Comparison of ENCODE assay signal across 8 mouse cellular contexts in genomic region chr9:63138481-63138967, GRCm38 (mm10). TPM values are rescaled to one million over a fixed set of nuclear protein-coding genes. Genes with fewer than 3 reads are reported as not detected.
A peak's percentile ranks its signal among the peaks of the same experiment; 100 is the strongest.
DNase-seq lines count a peak whose midpoint lies in the region; ATAC-seq and TF ChIP-seq lines count a peak whose summit lies in the region.

No protein-coding gene starts in this region.

- WGBS in lung, embryonic 15.5 days, result under 1% methylated on average over 31 of the region's 31 CpGs
- WGBS in forebrain, embryonic 10.5 days, result under 1% methylated on average over 31 of the region's 31 CpGs
- whole genome bisulfite sequencing in intestine, postnatal 0 days, result under 1% methylated on average over 31 of the region's 31 CpGs
- under 1% methylated on average over 31 of the region's 31 CpGs for WGBS in neural tube, embryonic 14.5 days

- TF ChIP-seq CTCF in intestine, postnatal 0 days (IDR thresholded peaks at IDR 0.05; ENCODE audit: low read depth), result no peak

- no peak for DNase-seq in lung, postnatal 25 days (ENCODE audit: low spot score)
- peak; percentile 64 for DNase-seq in forebrain, embryonic 10.5 days (ENCODE audit: extremely low spot score, low spot score)
- no peak for DNase-seq in spleen, adult 12 weeks (ENCODE audit: low spot score)
- DNase-seq in layer of hippocampus, adult 8-10 months (ENCODE audit: low spot score in 2 of 2), result no peak
- no peak for DNase-seq in adrenal gland, postnatal 14 days

- peak overlapping the region; percentile 19 for H3K4me3 ChIP-seq in lung, embryonic 15.5 days
- H3K4me3 ChIP-seq in forebrain, embryonic 10.5 days, result peak overlapping the region; percentile 35
- H3K4me3 ChIP-seq in intestine, postnatal 0 days (ENCODE audit: low read depth, low read length), result peak overlapping the region; percentile 27
- H3K4me3 ChIP-seq in neural tube, embryonic 14.5 days (ENCODE audit: low read depth, low read length), result peak overlapping the region; percentile 19

- H3K27me3 ChIP-seq in lung, embryonic 15.5 days, result peaks cover 97% of the 10 kb centered on the region
- peaks cover 100% of the 10 kb centered on the region for H3K27me3 ChIP-seq in forebrain, embryonic 10.5 days (ENCODE audit: poor library complexity, severe bottlenecking)
- peaks cover 96% of the 10 kb centered on the region for H3K27me3 ChIP-seq in intestine, postnatal 0 days (replicated peaks; ENCODE audit: control insufficient read depth, insufficient read depth, low read length)
- H3K27me3 ChIP-seq in neural tube, embryonic 14.5 days (ENCODE audit: control insufficient read depth, insufficient read depth, low read length), result peaks cover 34% of the 10 kb centered on the region

- peak overlapping the region; percentile 40 for H3K4me2 ChIP-seq in lung, embryonic 15.5 days
- H3K4me2 ChIP-seq in intestine, postnatal 0 days (replicated peaks; ENCODE audit: low read depth), result peak overlapping the region; percentile 27
- peak overlapping the region; percentile 67 for H3K4me2 ChIP-seq in neural tube, embryonic 14.5 days (ENCODE audit: low read depth, low read length)

- H3K4me1 ChIP-seq in lung, embryonic 15.5 days, result peaks cover 40% of the 10 kb centered on the region
- H3K4me1 ChIP-seq in forebrain, embryonic 10.5 days, result peaks cover 79% of the 10 kb centered on the region
- H3K4me1 ChIP-seq in intestine, postnatal 0 days (replicated peaks; ENCODE audit: control insufficient read depth, insufficient read depth, low read length), result no peaks in the 10 kb centered on the region; the same call in 1 of the 2 replicates
- peaks cover 24% of the 10 kb centered on the region for H3K4me1 ChIP-seq in neural tube, embryonic 14.5 days (ENCODE audit: control insufficient read depth, insufficient read depth, low read length)

- H3K9ac ChIP-seq in lung, embryonic 15.5 days, result no peak overlapping the region
- no peak overlapping the region for H3K9ac ChIP-seq in intestine, postnatal 0 days (ENCODE audit: low read depth, low read length)
- no peak overlapping the region; the same call in 1 of the 2 replicates for H3K9ac ChIP-seq in neural tube, embryonic 14.5 days (replicated peaks; ENCODE audit: low read depth, low read length)

- H3K27ac ChIP-seq in lung, embryonic 15.5 days, result no peak overlapping the region
- H3K27ac ChIP-seq in forebrain, embryonic 10.5 days, result no peak overlapping the region
- no peak overlapping the region for H3K27ac ChIP-seq in intestine, postnatal 0 days (ENCODE audit: low read depth, low read length)
- peak overlapping the region; percentile 24; the same call in 1 of the 2 replicates for H3K27ac ChIP-seq in neural tube, embryonic 14.5 days (ENCODE audit: low read depth, low read length)

- H3K36me3 ChIP-seq in lung, embryonic 15.5 days, result no peaks in the 10 kb centered on the region
- H3K36me3 ChIP-seq in forebrain, embryonic 10.5 days (replicated peaks), result no peaks in the 10 kb centered on the region
- H3K36me3 ChIP-seq in intestine, postnatal 0 days (ENCODE audit: control insufficient read depth, insufficient read depth), result no peaks in the 10 kb centered on the region
- H3K36me3 ChIP-seq in neural tube, embryonic 14.5 days (ENCODE audit: control insufficient read depth, insufficient read depth, low read length), result no peaks in the 10 kb centered on the region

- ATAC-seq in lung, embryonic 15.5 days (ENCODE audit: borderline replicate concordance, extremely low read depth, low FRiP score, low TSS enrichment), result no peak
- ATAC-seq in intestine, postnatal 0 days, result no peak
- ATAC-seq in neural tube, embryonic 14.5 days (ENCODE audit: low read depth), result no peak

- H3K9me3 ChIP-seq in lung, embryonic 15.5 days, result no peaks in the 10 kb centered on the region
- no peaks in the 10 kb centered on the region for H3K9me3 ChIP-seq in forebrain, embryonic 10.5 days
- H3K9me3 ChIP-seq in intestine, postnatal 0 days (ENCODE audit: control insufficient read depth), result no peaks in the 10 kb centered on the region
- H3K9me3 ChIP-seq in neural tube, embryonic 14.5 days (ENCODE audit: control insufficient read depth, low read length), result no peaks in the 10 kb centered on the region

RNA-seq across cellular contexts. Expression of gene Skor1, which starts 10.2 kb away (rescaled TPM):
- polyA plus RNA-seq in lung, embryonic 15.5 days (2015; fragmentation: Nextera tagmentation; extraction: Ambion mirVana), result not detected in 2 replicates
- 0.05 TPM in 1 of 2 replicates, not detected in the other for polyA plus RNA-seq in forebrain, embryonic 10.5 days (2016; fragmentation: Nextera tagmentation; extraction: Ambion mirVana)
- not detected in 2 replicates for polyA plus RNA-seq in intestine, postnatal 0 days (2015; fragmentation: Nextera tagmentation; extraction: Ambion mirVana)
- 22.7 and 23.2 TPM in 2 replicates for polyA plus RNA-seq in neural tube, embryonic 14.5 days (2014; fragmentation: Nextera tagmentation; extraction: Ambion mirVana)
- total RNA-seq in layer of hippocampus, adult 8-10 months (2022), result under 1 TPM in 1 of 4 experiments, not detected in 3; 0.18 TPM
- not detected in 2 replicates for total RNA-seq in adrenal gland, postnatal 14 days (2021)

Comparison
In these comparisons a context has a peak if more than half of its experiments do, and no peak if none do; other contexts are left out.
1. RNA of gene Skor1, which starts 10.2 kb away (polyA plus RNA-seq): 22.7 to 23.2 TPM in neural tube, embryonic 14.5 days; 0.05 TPM in forebrain, embryonic 10.5 days, not detected in lung, embryonic 15.5 days and not detected in intestine, postnatal 0 days; every median in the first group is over 10 times any median in the second.
2. Peak in every context shown above with its lines, with median percentiles within 50 percentile points of each other: H3K4me2 ChIP-seq and H3K4me3 ChIP-seq.